Mouse (Mus musculus) layer of hippocampus, postnatal 36 days (tissue): ENCODE measurements around the gene Gabarap. TPM values are rescaled to one million over a fixed set of nuclear protein-coding genes. Genes with fewer than 3 reads are reported as not detected.
"Not testable (repeated sequence)": the region's sequence is repeated elsewhere in the genome, so short reads cannot be mapped to it uniquely, and the experiment has no call there.

Experiments
- DNase-seq, 2 experiments: peaks; one replicate each; pipeline ENCODE4 v3.0.0; 2022
- total RNA-seq, 2 experiments: library from RNA; stranded (reverse); gene quantifications; 2 replicates each; pipeline ENCODE4 v1.2.3; 2021

Gabarap gene
- total RNA-seq = 100 to 1,000 TPM; 232 to 236 TPM

- peak; percentile 96 for DNase-seq
Measured at GRCm38 (mm10) chr11:69990850-69991691, at the start of gene Gabarap. Gabarap (plus strand) TSS chr11:69991143.

GRCm38 (mm10) chr11:69945216-69945615, 45.7 kb upstream of the Gabarap start:
- DNase-seq = no peak

- DNase-seq = no peak
Measured at GRCm38 (mm10) chr11:69945997-69946891, 44.7 kb upstream of the Gabarap start.

GRCm38 (mm10) chr11:69947337-69948065, 43.4 kb upstream of the Gabarap start:
- no peak for DNase-seq

GRCm38 (mm10) chr11:69948066-69948762, 42.7 kb upstream of the Gabarap start, which contains the start of gene Slc2a4:
Slc2a4 (minus strand) TSS chr11:69948188.
- peak; percentile 42 to 52 for DNase-seq

GRCm38 (mm10) chr11:69948763-69949150, 42.2 kb upstream of the Gabarap start:
- DNase-seq = peak; percentile 55 to 62

- DNase-seq = no peak
Measured at GRCm38 (mm10) chr11:69950807-69951459, 40.0 kb upstream of the Gabarap start.

- no peak for DNase-seq
Measured at GRCm38 (mm10) chr11:69952274-69952673, 38.7 kb upstream of the Gabarap start.

GRCm38 (mm10) chr11:69953267-69953915, 37.6 kb upstream of the Gabarap start:
- no peak for DNase-seq

- DNase-seq = not testable (repeated sequence)
Measured at GRCm38 (mm10) chr11:69955618-69956017, 35.3 kb upstream of the Gabarap start.

- DNase-seq = no peak
Measured at GRCm38 (mm10) chr11:69956218-69956617, 34.7 kb upstream of the Gabarap start.

- DNase-seq = no peak
Measured at GRCm38 (mm10) chr11:69960616-69961015, 30.3 kb upstream of the Gabarap start.

- DNase-seq = no peak
Measured at GRCm38 (mm10) chr11:69961841-69962240, 29.1 kb upstream of the Gabarap start.

GRCm38 (mm10) chr11:69964650-69965270, 26.2 kb upstream of the Gabarap start, which contains the start of gene Cldn7:
Cldn7 (plus strand) TSS chr11:69964779.
- DNase-seq = no peak

- DNase-seq = no peak
Measured at GRCm38 (mm10) chr11:69965271-69966005, 25.5 kb upstream of the Gabarap start.

- DNase-seq = no peak
Measured at GRCm38 (mm10) chr11:69966006-69966859, 24.7 kb upstream of the Gabarap start.

- no peak for DNase-seq
Measured at GRCm38 (mm10) chr11:69966860-69967517, 24.0 kb upstream of the Gabarap start.

GRCm38 (mm10) chr11:69968793-69969192, 22.1 kb upstream of the Gabarap start:
- DNase-seq = no peak
